Mouse (Mus musculus) myocyte (in vitro differentiated cells): ENCODE measurements around the gene A630095N17Rik. TPM values are rescaled to one million over a fixed set of nuclear protein-coding genes. Genes with fewer than 3 reads are reported as not detected.

Experiments
- H3K27me3 ChIP-seq: one replicate; pipeline ENCODE4 v1.6.1; 2011; ENCODE audit not compliant: control insufficient read depth, insufficient read depth, insufficient read length
- H3K36me3 ChIP-seq: one replicate; pipeline ENCODE4 v1.6.1; 2011; ENCODE audit not compliant: control insufficient read depth, insufficient read depth
- H3K4me2 ChIP-seq: one replicate; pipeline ENCODE4 v1.6.1; 2011; ENCODE audit warnings: low read depth, control low read depth
- H3K4me3 ChIP-seq: one replicate; pipeline ENCODE4 v1.5.1; 2011; ENCODE audit warnings: mild to moderate bottlenecking, control low read depth, moderate library complexity
- H3K79me2 ChIP-seq: one replicate; pipeline ENCODE4 v1.6.1; 2011; ENCODE audit not compliant: control insufficient read depth, insufficient read depth
- H3ac ChIP-seq: one replicate; pipeline ENCODE4 v1.6.1; 2011; ENCODE audit not compliant: control insufficient read depth, insufficient read length
- CEBPB ChIP-seq: IDR thresholded peaks from 2 replicates; pipeline ENCODE4 v1.6.1; 2011; ENCODE audit warnings: mild to moderate bottlenecking, moderate library complexity; ENCODE audit not compliant: poor library complexity, insufficient read depth, severe bottlenecking
- E2F4 ChIP-seq: IDR thresholded peaks from one replicate; pipeline ENCODE4 v1.6.1; 2011; ENCODE audit warnings: mild to moderate bottlenecking, control low read depth, moderate library complexity; ENCODE audit not compliant: insufficient read depth
- MAX ChIP-seq: IDR thresholded peaks from one replicate; pipeline ENCODE4 v1.6.1; 2011; ENCODE audit warnings: low read depth, mild to moderate bottlenecking, control low read depth
- MYOD1 ChIP-seq, 3 experiments: IDR thresholded peaks; one replicate each; pipeline ENCODE4 v1.6.1; 2011; ENCODE audit warnings: control low read depth in 2 of 3, low read depth in 2 of 3, mild to moderate bottlenecking in 2 of 3, moderate library complexity in 1 of 3; ENCODE audit not compliant: insufficient read length in 2 of 3, control insufficient read depth in 1 of 3
- MYOG ChIP-seq, 3 experiments: IDR thresholded peaks; one replicate each; pipeline ENCODE4 v1.6.1; 2011; ENCODE audit warnings: control low read depth in 2 of 3, low read depth in 2 of 3, mild to moderate bottlenecking in 2 of 3; ENCODE audit not compliant: insufficient read length in 2 of 3, control insufficient read depth in 1 of 3, insufficient read depth in 1 of 3
- POLR2A ChIP-seq: IDR thresholded peaks from one replicate; pipeline ENCODE4 v1.6.1; 2011; ENCODE audit warnings: low read depth, mild to moderate bottlenecking, control low read depth, moderate library complexity; ENCODE audit not compliant: insufficient read length
- POLR2AphosphoS2 ChIP-seq: IDR thresholded peaks from one replicate; pipeline ENCODE4 v1.6.1; 2011; ENCODE audit warnings: low read depth, control low read depth; ENCODE audit not compliant: insufficient read length
- REST ChIP-seq: IDR thresholded peaks from one replicate; pipeline ENCODE4 v1.6.1; 2011; ENCODE audit warnings: mild to moderate bottlenecking, control low read depth, moderate library complexity; ENCODE audit not compliant: insufficient read depth, insufficient read length
- SRF ChIP-seq: IDR thresholded peaks from one replicate; pipeline ENCODE4 v1.6.1; 2011; ENCODE audit warnings: low read depth; ENCODE audit not compliant: control insufficient read depth, insufficient read length
- TCF12 ChIP-seq: IDR thresholded peaks from one replicate; pipeline ENCODE4 v1.6.1; 2011; ENCODE audit warnings: mild to moderate bottlenecking, control low read depth; ENCODE audit not compliant: poor library complexity, insufficient read depth, severe bottlenecking
- TCF3 ChIP-seq: IDR thresholded peaks from one replicate; pipeline ENCODE4 v1.6.1; 2011; ENCODE audit warnings: low read depth, control low read depth; ENCODE audit not compliant: insufficient read length
- USF1 ChIP-seq: IDR thresholded peaks from one replicate; pipeline ENCODE4 v1.6.1; 2011; ENCODE audit warnings: low read depth, mild to moderate bottlenecking, control low read depth, moderate library complexity
- polyA plus RNA-seq: library from polyadenylated mRNA; unstranded; fragments of >200 nt; fragmentation: generic; extraction: Trizol; gene quantifications from one replicate; pipeline ENCODE4 v1.2.1, GENCODE M21; 2012; ENCODE audit warnings: missing spikeins

Gene A630095N17Rik
- polyA plus RNA-seq, 1 experiment: 0.11 TPM

- TF ChIP-seq USF1 (no peak), POLR2A (peak; percentile 31), POLR2AphosphoS2 (peak; percentile 55)
- no peaks in the 10 kb centered on the region for H3K79me2 ChIP-seq
- no peaks in the 10 kb centered on the region for H3K27me3 ChIP-seq
- H3ac ChIP-seq: no peak overlapping the region
- H3K4me3 ChIP-seq: no peak overlapping the region
- peak overlapping the region; percentile 82 for H3K4me2 ChIP-seq
- no peaks in the 10 kb centered on the region for H3K36me3 ChIP-seq
Observed at GRCm38 (mm10) chr1:75230335-75230994, 1.4 kb downstream of the A630095N17Rik start.

GRCm38 (mm10) chr1:75229158-75229557 is 2.7 kb downstream of the A630095N17Rik start:
- no peak for TF ChIP-seq REST
- no peak for TF ChIP-seq TCF12
- TF ChIP-seq POLR2A: no peak
- TF ChIP-seq MYOD1 (IDR thresholded peaks at IDR 0.05; ENCODE audit: control insufficient read depth in 1 of 3, insufficient read length in 2 of 3, low read depth in 2 of 3): no peak
- TF ChIP-seq E2F4: no peak
- no peak for TF ChIP-seq MYOG (IDR thresholded peaks at IDR 0.05; ENCODE audit: control insufficient read depth in 1 of 3, insufficient read depth in 1 of 3, insufficient read length in 2 of 3, low read depth in 2 of 3)
- no peak for TF ChIP-seq POLR2AphosphoS2
- no peak for TF ChIP-seq SRF
- TF ChIP-seq CEBPB: no peak
- TF ChIP-seq USF1: no peak
- TF ChIP-seq TCF3: no peak
- TF ChIP-seq MAX: no peak
- Histone ChIP-seq H3ac (no peak overlapping the region), H3K27me3 (no peaks in the 10 kb centered on the region), H3K4me2 (peak overlapping the region; percentile 28), H3K4me3 (no peak overlapping the region), H3K79me2 (no peaks in the 10 kb centered on the region), H3K36me3 (no peaks in the 10 kb centered on the region)

DNA sequence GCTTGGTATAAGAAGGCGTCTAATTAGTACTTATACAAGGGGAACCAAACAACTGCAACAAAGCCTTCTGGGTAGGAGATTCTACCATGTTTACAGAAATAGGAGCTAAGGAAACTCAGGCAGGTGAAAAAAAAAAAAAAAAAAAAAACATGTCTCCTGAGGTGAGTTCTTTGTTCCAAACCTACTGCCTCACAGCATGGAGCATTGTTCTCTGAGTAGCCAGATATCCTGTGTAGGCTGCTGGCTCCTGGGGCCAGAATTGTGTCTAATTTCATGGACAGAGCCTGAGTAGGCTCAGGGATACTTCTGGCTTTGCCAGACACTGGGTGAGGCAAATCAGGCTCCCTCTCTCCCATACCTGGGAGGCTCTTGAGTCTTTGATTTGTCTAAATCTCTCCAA is 4.2 kb downstream of the A630095N17Rik start:
- Histone ChIP-seq H3K36me3 (no peaks in the 10 kb centered on the region), H3K79me2 (no peaks in the 10 kb centered on the region), H3K27me3 (no peaks in the 10 kb centered on the region), H3K4me2 (no peak overlapping the region), H3ac (no peak overlapping the region), H3K4me3 (no peak overlapping the region)
- TF ChIP-seq POLR2A: no peak
- no peak for TF ChIP-seq TCF3
- TF ChIP-seq MYOG (IDR thresholded peaks at IDR 0.05; ENCODE audit: control insufficient read depth in 1 of 3, insufficient read depth in 1 of 3, insufficient read length in 2 of 3, low read depth in 2 of 3): no peak
- no peak for TF ChIP-seq REST
- no peak for TF ChIP-seq MAX
- no peak for TF ChIP-seq MYOD1 (IDR thresholded peaks at IDR 0.05; ENCODE audit: control insufficient read depth in 1 of 3, insufficient read length in 2 of 3, low read depth in 2 of 3)

DNA sequence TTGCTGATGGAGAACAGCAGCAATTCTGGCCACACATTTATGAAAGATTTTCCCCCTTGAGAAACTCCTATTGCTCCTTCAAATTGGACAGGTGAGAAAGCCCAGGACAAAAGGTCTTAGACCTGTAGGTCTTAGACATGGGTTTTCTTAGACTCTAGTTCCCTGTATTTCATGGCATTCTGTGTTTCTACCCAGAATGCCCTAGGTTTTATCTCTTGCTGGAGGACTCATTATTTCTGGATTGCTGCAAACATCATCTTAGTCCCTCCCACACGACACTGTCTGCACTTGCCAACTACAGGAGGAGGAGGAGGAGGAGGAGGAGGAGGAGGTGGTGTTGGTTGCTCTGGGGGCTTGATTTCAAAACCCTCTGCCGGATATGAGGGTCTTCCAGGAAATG is 5.8 kb downstream of the A630095N17Rik start:
- H3K4me2 ChIP-seq: no peak overlapping the region
- H3K4me3 ChIP-seq: no peak overlapping the region
- no peak for TF ChIP-seq TCF12
- no peak for TF ChIP-seq E2F4
- TF ChIP-seq POLR2A: no peak
- TF ChIP-seq CEBPB: no peak
- no peak for TF ChIP-seq MAX
- no peak for TF ChIP-seq USF1
- no peak for TF ChIP-seq REST
- TF ChIP-seq MYOG (IDR thresholded peaks at IDR 0.05; ENCODE audit: control insufficient read depth in 1 of 3, insufficient read depth in 1 of 3, insufficient read length in 2 of 3, low read depth in 2 of 3): no peak
- no peaks in the 10 kb centered on the region for H3K27me3 ChIP-seq
- H3ac ChIP-seq: no peak overlapping the region
- H3K36me3 ChIP-seq: no peaks in the 10 kb centered on the region
- no peaks in the 10 kb centered on the region for H3K79me2 ChIP-seq

DNA sequence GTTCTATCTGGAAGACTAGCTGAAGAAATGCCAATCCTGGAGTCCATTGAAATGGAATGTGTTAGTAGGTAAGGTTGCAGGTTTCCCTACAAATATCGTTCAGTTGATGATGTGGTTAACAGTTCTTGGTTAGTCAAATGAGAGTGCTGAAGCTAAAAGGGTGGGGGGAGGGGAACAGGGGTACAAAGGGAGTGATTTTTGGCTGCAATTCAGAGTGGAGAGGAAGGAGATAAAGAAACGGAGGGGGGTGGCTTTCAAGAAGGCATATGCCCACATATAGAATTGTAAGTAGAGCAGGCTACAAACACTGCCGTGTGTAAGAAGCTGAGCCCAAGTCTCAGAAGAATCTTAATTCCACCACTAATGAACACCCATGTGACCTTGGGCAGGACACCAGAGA is 6.4 kb downstream of the A630095N17Rik start:
- no peak for TF ChIP-seq POLR2A
- TF ChIP-seq MYOG (IDR thresholded peaks at IDR 0.05; ENCODE audit: control insufficient read depth in 1 of 3, insufficient read depth in 1 of 3, insufficient read length in 2 of 3, low read depth in 2 of 3): no peak
- no peak for TF ChIP-seq CEBPB
- no peak for TF ChIP-seq POLR2AphosphoS2
- TF ChIP-seq TCF12: no peak
- no peak for TF ChIP-seq REST
- no peak for TF ChIP-seq TCF3
- no peak for TF ChIP-seq SRF
- TF ChIP-seq USF1: no peak
- no peak for TF ChIP-seq E2F4
- no peak for TF ChIP-seq MYOD1 (IDR thresholded peaks at IDR 0.05; ENCODE audit: control insufficient read depth in 1 of 3, insufficient read length in 2 of 3, low read depth in 2 of 3)
- TF ChIP-seq MAX: no peak
- Histone ChIP-seq H3K27me3 (no peaks in the 10 kb centered on the region), H3K4me3 (no peak overlapping the region), H3K36me3 (no peaks in the 10 kb centered on the region), H3ac (no peak overlapping the region), H3K4me2 (no peak overlapping the region), H3K79me2 (no peaks in the 10 kb centered on the region)
